Mouse (Mus musculus) splenic B cell, adult 2 months (primary cell): Measurements from ENCODE around the gene Fam131b.

Experiments used
- DNase-seq: peaks from one replicate; pipeline ENCODE4 v3.0.0-alpha.2; 2011; ENCODE audit warnings: low read depth, low spot score
- H3K27me3 ChIP-seq: 2 replicates; pipeline ENCODE4 v1.6.1; 2012; ENCODE audit warnings: mild to moderate bottlenecking, low read length, moderate library complexity, mixed read lengths; ENCODE audit not compliant: control insufficient read depth, poor library complexity, insufficient read depth, severe bottlenecking
- H3K36me3 ChIP-seq: 2 replicates; pipeline ENCODE4 v1.6.1; 2012; ENCODE audit warnings: mild to moderate bottlenecking, low read length, moderate library complexity, mixed read lengths; ENCODE audit not compliant: control insufficient read depth, poor library complexity, insufficient read depth, severe bottlenecking

Fam131b gene

DNA sequence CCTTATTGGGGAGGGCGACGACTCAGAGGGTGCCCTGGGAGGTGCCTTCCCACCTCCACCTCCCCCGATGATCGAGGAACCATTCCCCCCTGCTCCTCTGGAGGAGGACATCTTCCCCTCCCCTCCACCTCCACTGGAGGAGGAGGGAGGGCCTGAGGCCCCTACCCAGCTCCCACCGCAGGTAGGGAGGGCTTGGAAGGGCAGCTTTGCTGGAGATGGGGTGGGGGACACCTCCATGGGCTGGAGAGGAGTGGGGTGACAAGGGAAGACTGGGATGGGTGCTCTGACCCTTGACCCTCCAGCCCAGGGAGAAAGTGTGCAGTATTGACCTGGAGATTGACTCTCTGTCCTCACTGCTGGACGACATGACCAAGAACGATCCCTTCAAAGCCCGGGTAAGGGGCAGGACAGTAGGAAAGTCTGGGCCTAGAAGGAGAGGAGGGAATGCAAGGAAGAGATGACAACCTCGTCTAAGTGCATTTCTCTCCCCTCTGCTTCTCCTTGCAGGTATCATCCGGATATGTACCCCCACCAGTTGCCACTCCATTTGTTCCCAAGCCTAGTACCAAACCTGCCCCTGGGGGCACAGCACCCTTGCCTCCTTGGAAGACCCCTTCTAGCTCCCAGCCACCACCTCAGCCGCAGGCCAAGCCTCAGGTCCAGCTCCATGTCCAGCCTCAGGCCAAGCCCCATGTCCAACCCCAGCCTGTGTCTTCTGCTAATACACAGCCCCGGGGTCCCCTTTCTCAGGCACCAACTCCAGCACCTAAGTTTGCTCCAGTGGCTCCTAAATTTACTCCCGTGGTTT is 26.7 kb upstream of the Fam131b start:
- no peaks in the 10 kb centered on the region for H3K27me3 ChIP-seq
- no peaks in the 10 kb centered on the region for H3K36me3 ChIP-seq
- no peak for DNase-seq

DNA sequence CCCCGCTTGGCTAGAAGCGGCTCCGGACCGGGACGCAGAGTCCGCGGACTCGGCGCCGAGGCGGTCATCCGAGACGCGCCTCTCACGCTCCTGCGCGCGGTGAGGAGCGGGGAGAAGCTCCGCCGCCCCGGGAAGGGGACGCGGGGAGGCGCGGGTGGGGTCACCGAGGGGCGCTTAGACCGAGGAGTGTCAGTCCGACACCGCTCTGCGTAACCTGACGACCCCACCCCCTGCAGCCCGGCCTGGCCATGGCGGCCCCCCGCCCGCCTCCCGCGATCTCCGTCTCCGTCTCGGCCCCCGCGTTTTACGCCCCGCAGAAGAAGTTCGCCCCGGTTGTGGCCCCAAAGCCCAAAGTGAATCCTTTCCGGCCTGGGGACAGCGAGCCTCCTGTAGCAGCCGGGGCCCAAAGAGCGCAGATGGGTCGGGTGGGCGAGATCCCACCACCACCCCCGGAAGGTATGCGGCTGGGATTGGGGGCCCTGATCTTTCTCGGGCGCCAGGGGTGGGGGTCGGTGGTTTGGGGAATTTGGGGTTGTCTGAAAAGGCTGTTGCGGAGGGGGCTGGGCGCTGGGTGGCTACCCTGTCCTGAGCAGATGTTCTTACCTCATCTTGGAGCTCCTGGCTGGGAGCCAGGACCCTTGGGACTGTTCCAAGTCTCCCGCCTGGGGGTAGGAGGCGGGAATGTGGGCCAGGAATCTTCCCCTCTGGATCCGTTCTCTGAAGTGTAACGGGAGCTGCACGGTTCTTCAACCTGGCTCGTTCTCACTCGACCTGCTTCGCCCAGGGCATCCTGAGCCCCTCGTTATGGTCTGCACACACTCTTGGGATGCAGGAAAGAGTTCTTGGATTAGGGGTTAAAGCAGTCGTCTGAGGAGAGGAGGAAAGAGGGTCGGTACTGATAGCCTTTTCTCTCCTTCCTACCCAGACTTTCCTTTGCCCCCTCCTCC is 25.9 kb upstream of the Fam131b start:
- DNase-seq, result no peak
- Histone ChIP-seq H3K27me3 (no peaks in the 10 kb centered on the region), H3K36me3 (no peaks in the 10 kb centered on the region)

DNA sequence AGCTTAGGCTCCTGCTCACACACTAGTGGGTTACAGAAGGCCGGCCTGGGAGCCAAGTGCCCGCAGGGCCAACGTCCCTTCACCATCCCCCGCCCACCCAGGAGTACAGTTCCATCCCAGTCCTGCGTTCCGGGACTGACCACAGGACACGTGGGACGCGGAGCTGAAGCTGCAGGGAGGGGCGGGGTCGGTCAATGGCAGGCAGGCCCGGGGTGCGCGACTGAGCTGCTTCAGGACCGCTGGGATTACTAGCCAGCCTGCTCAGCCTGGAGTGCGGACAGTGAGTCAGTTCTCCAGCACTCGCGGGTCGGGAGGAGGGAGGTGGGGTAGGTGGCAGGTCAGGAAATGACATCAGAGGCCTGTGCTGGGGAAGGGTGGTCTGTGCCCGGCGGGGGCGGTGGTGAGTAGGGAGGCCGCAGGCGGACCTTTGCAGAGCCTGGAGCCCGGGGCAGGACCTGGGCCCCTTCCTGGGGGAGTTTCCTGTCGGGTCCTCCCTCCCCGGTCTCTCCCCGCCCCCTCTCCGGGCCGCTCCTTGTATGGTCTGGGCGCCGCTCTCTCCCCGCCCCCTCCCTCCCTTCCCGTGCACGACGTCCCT is 25.1 kb upstream of the Fam131b start, which contains the start of gene Zyx:
Gene Zyx (plus strand): TSS at position 205 of the 595 bp plus-strand sequence.
- Histone ChIP-seq H3K36me3 (no peaks in the 10 kb centered on the region), H3K27me3 (no peaks in the 10 kb centered on the region)
- peak; percentile 80 for DNase-seq

- H3K36me3 ChIP-seq, result no peaks in the 10 kb centered on the region
- DNase-seq, result peak; percentile 69
- no peaks in the 10 kb centered on the region for H3K27me3 ChIP-seq
Measured at GRCm38 (mm10) chr6:42349006-42349425, 24.6 kb upstream of the Fam131b start.

DNA sequence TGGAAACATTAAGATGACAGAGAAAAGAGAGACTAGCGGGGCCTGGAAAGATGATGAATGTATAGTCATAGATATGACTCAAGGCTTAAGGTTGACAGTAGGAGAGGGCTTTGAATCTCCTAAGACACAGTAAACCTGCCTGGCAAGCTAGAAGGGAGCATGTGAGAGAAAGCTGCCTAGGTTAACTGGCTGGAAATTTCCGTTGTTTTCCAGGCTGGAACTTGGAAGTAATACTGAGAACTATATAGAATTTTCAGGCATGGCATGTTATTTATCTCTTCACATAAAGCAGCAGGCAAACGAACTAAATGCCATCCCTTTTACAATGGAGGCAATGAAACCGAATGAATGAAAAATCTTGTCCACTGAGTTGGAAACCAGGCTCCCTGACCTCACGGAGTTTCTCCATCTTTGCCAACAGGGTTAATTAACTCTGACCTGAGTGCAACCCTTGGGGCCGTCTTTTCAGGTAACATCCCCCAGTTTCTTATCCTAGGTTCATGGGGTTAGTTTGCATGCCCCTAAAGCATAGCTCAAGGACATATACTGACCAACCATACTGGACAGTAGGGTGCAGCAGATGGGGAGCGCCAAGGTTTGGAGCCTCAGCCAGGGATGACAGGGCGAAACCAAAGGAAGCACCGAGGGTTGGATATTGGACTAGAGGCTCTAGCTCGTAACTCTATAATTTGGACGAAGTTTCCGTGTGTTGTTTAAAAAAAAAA is 24.0 kb upstream of the Fam131b start:
- H3K27me3 ChIP-seq, result no peaks in the 10 kb centered on the region
- no peak for DNase-seq
- H3K36me3 ChIP-seq, result no peaks in the 10 kb centered on the region

DNA sequence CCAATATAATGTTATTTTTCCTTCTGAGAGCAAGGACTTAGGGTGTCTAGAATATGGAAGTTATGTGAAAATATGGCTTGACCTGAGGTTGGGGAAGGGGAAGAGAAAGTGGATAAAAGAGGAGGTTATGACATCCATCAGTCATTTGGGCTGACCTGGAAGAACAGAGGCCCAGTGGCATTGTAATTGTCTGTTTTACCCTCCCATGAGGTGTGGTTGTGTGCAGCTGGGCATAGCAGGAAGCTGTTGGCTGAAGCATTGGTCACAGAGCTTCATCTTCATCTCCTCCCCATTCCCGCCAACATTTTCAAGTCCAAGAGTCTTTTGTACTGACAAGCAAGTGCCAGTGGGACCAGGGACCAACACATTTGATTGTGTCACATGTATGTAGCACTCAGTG is 19.8 kb upstream of the Fam131b start:
- peak; percentile 29 for DNase-seq
- Histone ChIP-seq H3K36me3 (no peaks in the 10 kb centered on the region), H3K27me3 (no peaks in the 10 kb centered on the region)

DNA sequence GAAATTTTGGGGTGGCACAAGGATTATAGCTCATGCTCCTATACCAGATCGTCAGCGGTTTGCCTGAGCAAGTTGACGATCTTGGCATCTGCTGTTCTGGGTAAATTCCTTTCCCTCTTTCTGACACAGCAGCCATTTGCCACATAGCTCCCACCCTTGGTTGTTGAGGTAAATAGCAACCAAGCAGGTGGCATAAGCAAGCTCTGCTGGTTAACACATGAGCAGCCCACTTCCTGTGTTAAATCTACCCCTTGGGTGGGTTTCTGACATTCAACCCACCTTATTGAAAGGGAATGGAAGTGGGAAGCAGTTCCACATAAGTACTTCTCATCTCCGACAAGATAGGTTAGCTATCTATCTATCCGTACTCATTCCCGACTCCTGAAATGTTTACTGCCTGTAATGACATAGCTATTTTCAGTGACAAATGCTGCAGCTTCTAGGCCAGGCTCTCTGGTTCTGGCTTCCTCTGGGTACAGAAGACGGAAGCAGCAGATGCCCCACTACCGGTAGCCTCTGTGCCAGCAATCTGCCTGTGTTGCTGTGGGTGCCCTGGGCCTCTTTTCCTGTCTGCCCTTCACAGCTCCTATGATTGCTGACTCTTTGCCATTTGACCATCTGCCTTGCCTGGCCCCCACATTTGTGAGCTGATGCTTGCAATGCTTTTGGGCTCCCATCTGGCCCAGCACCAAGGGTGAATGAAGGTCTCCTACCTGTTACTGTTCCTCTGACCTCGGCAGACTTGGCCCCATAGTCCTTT is 19.1 kb upstream of the Fam131b start:
- no peaks in the 10 kb centered on the region for H3K27me3 ChIP-seq
- peak; percentile 27 for DNase-seq
- no peaks in the 10 kb centered on the region for H3K36me3 ChIP-seq

DNA sequence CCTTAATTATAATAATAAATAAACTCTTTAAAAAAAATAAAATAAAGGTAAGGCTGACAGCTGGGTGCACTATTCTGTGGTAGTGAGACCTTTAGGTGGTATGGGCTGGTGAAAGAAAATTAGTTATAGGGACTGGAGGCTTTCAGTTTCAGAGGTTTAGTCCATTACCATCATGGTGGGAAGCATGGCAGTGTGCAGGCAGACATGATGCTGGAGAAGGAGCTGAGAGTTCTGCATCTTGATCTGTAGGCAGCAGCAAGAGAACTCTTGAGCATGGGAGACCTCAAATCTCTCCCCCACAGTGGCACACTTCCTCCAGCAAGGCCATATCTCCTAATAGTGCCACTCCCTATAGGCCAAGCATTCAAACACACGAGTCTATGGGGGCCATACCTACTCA is 17.7 kb upstream of the Fam131b start:
- Histone ChIP-seq H3K27me3 (no peaks in the 10 kb centered on the region), H3K36me3 (no peaks in the 10 kb centered on the region)
- DNase-seq, result no peak

DNA sequence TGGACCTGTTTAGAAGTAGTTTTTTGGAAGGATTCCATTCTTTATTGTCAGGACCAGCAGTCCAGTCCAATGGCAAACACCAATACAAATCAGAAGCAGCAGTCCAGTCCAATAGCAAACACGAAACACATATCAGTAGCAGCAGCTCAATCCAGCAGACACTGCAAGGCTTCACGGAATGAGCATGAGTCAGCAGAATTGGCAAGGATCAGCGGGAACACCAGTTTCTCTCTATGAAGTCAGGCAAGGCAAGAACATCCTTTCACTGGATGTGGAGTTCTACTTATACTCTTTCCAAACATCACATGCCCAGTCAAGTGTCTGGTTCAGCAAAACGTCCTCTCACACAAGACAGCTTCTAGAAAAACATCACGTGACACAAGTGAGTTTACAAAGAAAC is 15.5 kb upstream of the Fam131b start:
- no peak for DNase-seq
- H3K36me3 ChIP-seq, result no peaks in the 10 kb centered on the region
- H3K27me3 ChIP-seq, result no peaks in the 10 kb centered on the region

- no peaks in the 10 kb centered on the region for H3K27me3 ChIP-seq
- DNase-seq, result no peak
- H3K36me3 ChIP-seq, result no peaks in the 10 kb centered on the region
Measured at GRCm38 (mm10) chr6:42339189-42339588, 14.7 kb upstream of the Fam131b start.

- H3K27me3 ChIP-seq, result no peaks in the 10 kb centered on the region
- H3K36me3 ChIP-seq, result no peaks in the 10 kb centered on the region
- no peak for DNase-seq
Measured at GRCm38 (mm10) chr6:42330946-42331345, 6.5 kb upstream of the Fam131b start.

DNA sequence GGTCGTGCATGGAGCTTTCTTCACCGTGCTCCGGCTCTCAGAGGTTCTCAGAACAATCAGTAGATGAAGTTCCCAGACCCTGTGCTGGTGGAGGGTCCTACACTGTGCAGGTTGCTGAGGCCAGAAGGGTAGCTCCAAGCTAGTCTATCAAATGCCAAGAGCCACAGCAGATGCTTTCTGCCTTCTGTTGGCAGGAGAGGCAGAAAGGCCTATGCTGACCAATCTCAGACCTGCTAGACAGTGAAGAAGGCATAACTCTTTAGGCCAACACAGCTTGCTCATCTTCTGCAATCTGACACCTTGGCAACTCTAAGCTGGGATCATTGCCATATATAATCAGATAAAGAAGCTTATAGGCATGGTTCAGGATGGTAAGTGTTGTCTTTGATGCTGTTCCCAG is 5.8 kb upstream of the Fam131b start:
- Histone ChIP-seq H3K36me3 (no peaks in the 10 kb centered on the region), H3K27me3 (no peaks in the 10 kb centered on the region)
- DNase-seq, result no peak

DNA sequence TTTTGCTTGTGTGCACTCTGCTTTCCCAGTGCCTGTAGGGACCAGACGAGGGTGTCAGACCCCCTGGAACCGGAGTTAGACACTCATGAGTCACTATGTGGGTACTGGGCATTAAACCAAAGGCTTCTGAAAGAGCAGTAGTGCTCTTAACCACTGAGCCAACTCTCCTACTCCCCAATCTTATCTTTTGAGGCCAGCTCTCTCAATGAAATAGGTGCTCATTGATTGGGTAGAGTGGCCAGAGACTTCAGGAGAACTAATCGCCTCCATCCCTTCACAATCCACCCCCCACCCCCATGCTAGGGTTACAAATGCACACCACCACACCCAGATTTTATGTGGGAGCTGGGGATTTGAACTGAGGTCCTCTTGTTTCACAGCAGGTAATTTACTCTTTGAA is 4.3 kb upstream of the Fam131b start:
- H3K27me3 ChIP-seq, result peaks cover under 1% of the 10 kb centered on the region; the same call in 1 of the 2 replicates
- H3K36me3 ChIP-seq, result no peaks in the 10 kb centered on the region
- DNase-seq, result no peak

DNA sequence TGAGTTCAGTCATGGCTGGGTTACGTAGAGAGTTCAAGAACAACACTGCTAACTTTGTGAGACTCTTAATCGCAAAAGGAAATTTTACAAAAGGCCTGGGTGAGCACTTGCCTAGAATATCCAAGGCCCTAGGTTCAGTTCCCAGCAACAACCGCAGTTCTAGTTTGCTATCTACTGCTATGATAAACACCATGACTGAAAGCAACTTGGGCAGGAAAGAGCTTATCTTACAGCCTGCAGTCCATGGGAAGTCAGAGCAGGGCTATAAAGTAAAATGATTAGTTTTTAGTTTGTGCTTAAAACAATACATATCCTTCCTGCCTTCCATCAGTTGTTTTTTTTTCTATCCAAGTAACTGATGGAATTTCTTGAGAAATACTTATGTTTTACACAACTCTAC is 2.1 kb upstream of the Fam131b start:
- no peaks in the 10 kb centered on the region for H3K36me3 ChIP-seq
- peaks cover 4% of the 10 kb centered on the region; the same call in 1 of the 2 replicates for H3K27me3 ChIP-seq
- DNase-seq, result no peak
